Mouse (Mus musculus): ENCODE data around the gene Ifit1bl1.

The Ifit1bl1 gene

GRCm38 (mm10) chr19:34546211-34546610 is 55.5 kb downstream of the Ifit1bl1 start:
- no peak for DNase-seq (ENCODE audit: low spot score in 2 of 2)

All from frontal cortex, postnatal 10 days (tissue).